Mouse (Mus musculus) midbrain, embryonic 14.5 days (tissue): ENCODE measurements at regions not wholly inside any gene's neighbourhood (a gene's known extent, or its start where the extent isn't known, plus 50 kb on each side); places are given as distances from the start of the nearest gene placed in this dataset.

ENCODE experiments used
- ATAC-seq: fragments of 200-750 bp; cut with Nextera tagmentation; 2 replicates; pipeline ENCODE4 v1.8.0; 2017; ENCODE audit warnings: moderate number of reproducible peaks, moderate library complexity; ENCODE audit not compliant: low FRiP score, low TSS enrichment
- DNase-seq: peaks from one replicate; pipeline ENCODE4 v3.0.0-alpha.2; 2015
- H3K27ac ChIP-seq: fragments of 300-500 bp; sonication (generic); replicated peaks from 2 replicates; pipeline ENCODE4 v1.5.1; 2014; ENCODE audit warnings: mild to moderate bottlenecking, low read depth, low read length, moderate library complexity
- H3K27me3 ChIP-seq: fragments of 300-500 bp; sonication (generic); 2 replicates; pipeline ENCODE4 v1.6.1; 2014; ENCODE audit warnings: low read length, control low read depth, mixed read lengths; ENCODE audit not compliant: control insufficient read depth, insufficient read depth
- H3K36me3 ChIP-seq: fragments of 300-500 bp; sonication (generic); 2 replicates; pipeline ENCODE4 v1.6.1; 2014; ENCODE audit warnings: low read length, control low read depth; ENCODE audit not compliant: control insufficient read depth, insufficient read depth
- H3K4me1 ChIP-seq: fragments of 300-500 bp; sonication (generic); 2 replicates; pipeline ENCODE4 v1.6.1; 2014; ENCODE audit warnings: mild to moderate bottlenecking, antibody characterized with exemption, low read length, control low read depth; ENCODE audit not compliant: control insufficient read depth, insufficient read depth
- H3K4me2 ChIP-seq: fragments of 300-500 bp; sonication (generic); 2 replicates; pipeline ENCODE4 v1.6.1; 2014; ENCODE audit warnings: mild to moderate bottlenecking, low read length, moderate library complexity
- H3K4me3 ChIP-seq: fragments of 300-500 bp; sonication (generic); replicated peaks from 2 replicates; pipeline ENCODE4 v1.5.1; 2014; ENCODE audit warnings: low read depth, low read length
- H3K9ac ChIP-seq: fragments of 300-500 bp; sonication (generic); replicated peaks from 2 replicates; pipeline ENCODE4 v1.6.1; 2014; ENCODE audit warnings: mild to moderate bottlenecking, low read length, moderate library complexity
- H3K9me3 ChIP-seq: fragments of 300-500 bp; sonication (generic); 2 replicates; pipeline ENCODE4 v1.6.1; 2016; ENCODE audit warnings: low read length, control low read depth, mixed read lengths; ENCODE audit not compliant: control insufficient read depth
- WGBS: fragments of 180-500 bp; shearing (Covaris S2); extraction: QIAGEN DNeasy Blood & Tissue Kit; methylation state at CpG from one replicate; pipeline ENCODE4 v1.1.7; 2014; 5-methylcytosine and 5-hydroxymethylcytosine counted together

DNA sequence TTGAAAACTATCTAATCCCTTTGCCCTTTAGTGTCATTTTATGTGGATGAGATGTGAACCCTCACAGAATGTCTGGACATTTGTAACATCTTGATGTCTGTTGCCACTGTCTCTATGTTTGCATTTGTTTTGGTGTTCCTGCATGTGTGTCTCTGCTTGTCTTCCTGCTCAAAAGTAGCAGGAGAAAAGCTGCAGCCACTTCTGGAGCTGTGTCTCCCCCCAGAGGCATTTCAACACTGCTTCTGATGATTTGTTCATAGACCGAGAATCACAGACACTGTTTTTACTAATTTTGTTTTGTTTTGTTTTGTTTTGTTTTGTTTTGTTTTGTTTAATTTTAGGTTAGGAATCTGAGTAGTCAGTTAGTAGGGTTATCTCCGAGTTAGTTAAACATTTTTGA, 883.8 kb downstream of the Gbe1 start:
- Histone ChIP-seq H3K4me2 (no peak overlapping the region), H3K9ac (no peak overlapping the region), H3K9me3 (no peaks in the 10 kb centered on the region), H3K4me1 (no peaks in the 10 kb centered on the region), H3K27ac (no peak overlapping the region), H3K4me3 (no peak overlapping the region), H3K36me3 (no peaks in the 10 kb centered on the region), H3K27me3 (no peaks in the 10 kb centered on the region)
- DNase-seq (peak; percentile 70), ATAC-seq (no peak)
- WGBS, result 79% methylated on average over 2 of the region's 2 CpGs

DNA sequence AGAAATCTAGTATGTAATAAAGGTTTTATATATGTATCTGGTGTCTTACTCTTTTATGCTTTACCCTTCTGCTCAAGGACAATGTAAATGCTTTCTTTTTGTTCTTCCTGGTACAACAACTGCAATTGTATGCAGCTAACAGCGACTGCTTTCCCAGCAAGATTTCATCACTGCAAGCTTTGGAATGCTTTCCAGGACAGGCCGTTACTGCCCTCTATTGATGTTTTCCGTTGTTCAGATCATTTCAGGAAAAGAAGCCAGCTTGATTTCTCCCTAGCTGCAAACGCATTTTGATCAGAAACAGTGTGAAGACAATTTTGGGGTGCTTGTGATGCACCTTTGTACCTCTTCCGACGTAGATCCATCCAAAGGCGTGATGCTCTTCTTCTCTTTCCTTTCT, 895.1 kb downstream of the Gbe1 start:
- Histone ChIP-seq H3K9me3 (no peaks in the 10 kb centered on the region), H3K4me1 (0 out of 2 replicates have a peak, but pooled peaks cover 2% of the 10 kb centered on the region), H3K9ac (no peak overlapping the region), H3K27me3 (no peaks in the 10 kb centered on the region), H3K4me3 (no peak overlapping the region), H3K36me3 (no peaks in the 10 kb centered on the region), H3K4me2 (no peak overlapping the region), H3K27ac (no peak overlapping the region)
- WGBS, result 52% methylated on average over 7 of the region's 7 CpGs
- ATAC-seq (no peak), DNase-seq (peak; percentile 84)

DNA sequence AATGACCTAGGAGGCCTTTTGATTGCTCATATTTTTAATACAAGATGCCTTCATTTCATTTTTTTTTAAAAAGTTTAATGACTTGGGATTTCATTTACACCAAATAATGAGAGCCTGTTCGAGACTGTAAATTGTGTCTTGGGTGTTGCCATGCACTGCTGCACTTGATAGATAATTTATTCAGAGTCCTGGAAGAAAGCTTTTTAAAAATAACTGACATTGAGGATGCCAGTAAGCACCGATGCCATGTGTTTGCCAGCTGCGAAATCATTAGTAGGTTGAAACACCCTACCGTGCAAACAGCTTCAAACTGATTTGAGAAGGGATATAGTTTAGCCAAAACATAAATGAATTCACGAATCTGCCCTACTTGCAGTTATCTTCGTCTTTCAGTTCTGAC, 910.7 kb downstream of the Gbe1 start:
- Histone ChIP-seq H3K9ac (no peak overlapping the region), H3K4me3 (no peak overlapping the region), H3K27ac (no peak overlapping the region), H3K9me3 (no peaks in the 10 kb centered on the region), H3K36me3 (no peaks in the 10 kb centered on the region), H3K4me2 (no peak overlapping the region), H3K4me1 (peaks cover 9% of the 10 kb centered on the region; the same call in 1 of the 2 replicates), H3K27me3 (no peaks in the 10 kb centered on the region)
- ATAC-seq, result no peak
- 48% methylated on average over 6 of the region's 6 CpGs for WGBS
- peak; percentile 37 for DNase-seq

DNA sequence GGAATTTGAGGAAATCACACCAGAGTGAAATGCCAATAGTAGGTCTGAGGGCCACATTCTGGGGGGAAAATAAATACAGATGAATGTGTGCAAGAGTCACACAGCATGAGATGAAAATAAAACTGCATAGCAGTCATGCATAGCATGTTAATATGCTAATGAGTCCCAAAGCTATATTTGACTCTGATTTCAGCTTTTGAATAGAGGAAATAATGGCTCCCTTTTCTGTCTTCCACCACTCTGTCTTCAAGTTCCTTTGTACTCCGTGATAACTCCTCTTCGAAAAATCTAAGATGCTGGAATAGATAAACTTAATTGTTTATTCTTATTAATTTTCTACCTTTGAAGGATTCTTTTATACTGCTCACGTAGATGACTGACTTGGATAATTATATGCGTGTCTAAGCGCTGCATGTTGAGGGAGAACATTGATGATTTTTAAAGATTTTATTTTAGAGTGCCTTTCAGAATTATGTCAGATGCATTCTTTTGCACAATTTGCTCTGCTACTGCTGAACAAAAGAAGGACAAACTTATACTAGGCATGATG, 916.4 kb downstream of the Gbe1 start:
- 77% methylated on average over 5 of the region's 5 CpGs for WGBS
- no peak overlapping the region for H3K27ac ChIP-seq
- ATAC-seq, result no peak
- no peak overlapping the region for H3K9ac ChIP-seq
- H3K4me1 ChIP-seq, result no peaks in the 10 kb centered on the region
- no peak for DNase-seq
- no peaks in the 10 kb centered on the region for H3K9me3 ChIP-seq
- no peaks in the 10 kb centered on the region for H3K36me3 ChIP-seq
- no peaks in the 10 kb centered on the region for H3K27me3 ChIP-seq
- no peak overlapping the region for H3K4me3 ChIP-seq
- no peak overlapping the region for H3K4me2 ChIP-seq

DNA sequence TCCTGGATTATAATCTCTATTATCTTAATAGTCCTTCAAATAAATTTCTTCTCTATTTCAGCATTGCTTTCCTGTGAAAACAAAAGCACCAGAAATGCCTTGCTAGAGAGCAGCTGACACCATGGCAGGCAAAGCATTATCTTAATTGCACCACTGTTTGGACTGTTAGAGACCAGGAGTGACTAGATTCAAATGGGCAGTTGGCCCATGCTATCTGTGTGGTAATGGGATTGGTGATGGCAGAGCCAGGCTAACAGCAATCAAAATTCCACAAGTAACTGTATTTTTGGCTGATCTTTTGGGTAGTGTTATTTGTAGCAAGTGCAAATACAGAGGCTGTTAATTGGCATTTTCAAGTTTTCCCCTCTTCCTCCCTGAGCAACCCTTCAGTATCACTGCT, 929.3 kb downstream of the Gbe1 start:
- Histone ChIP-seq H3K9me3 (no peaks in the 10 kb centered on the region), H3K27ac (no peak overlapping the region), H3K4me2 (no peak overlapping the region), H3K4me1 (no peaks in the 10 kb centered on the region), H3K27me3 (no peaks in the 10 kb centered on the region), H3K4me3 (no peak overlapping the region), H3K36me3 (no peaks in the 10 kb centered on the region), H3K9ac (no peak overlapping the region)
- no peak for DNase-seq
- ATAC-seq, result no peak

DNA sequence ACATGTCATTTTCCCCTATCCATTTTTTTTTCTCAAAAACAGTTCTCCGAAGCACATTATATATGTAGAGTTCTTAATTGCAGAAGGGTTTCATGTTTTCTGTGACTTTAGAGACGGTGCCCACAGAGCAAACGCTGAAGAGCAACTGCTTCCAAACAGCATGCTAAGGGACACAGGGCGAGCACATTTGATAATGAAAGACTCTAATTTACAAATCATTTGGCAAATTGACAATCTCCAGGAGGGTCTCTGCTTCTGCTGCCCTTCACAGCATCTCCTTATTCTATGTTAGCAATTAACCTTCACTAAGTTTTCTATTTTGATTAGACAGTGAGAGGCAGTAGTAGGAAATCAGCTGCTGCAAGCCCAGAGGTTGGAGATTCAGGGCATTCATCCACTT, 929.7 kb downstream of the Gbe1 start:
- Histone ChIP-seq H3K27me3 (no peaks in the 10 kb centered on the region), H3K9ac (no peak overlapping the region), H3K4me3 (no peak overlapping the region), H3K4me2 (no peak overlapping the region), H3K9me3 (no peaks in the 10 kb centered on the region), H3K4me1 (no peaks in the 10 kb centered on the region), H3K36me3 (no peaks in the 10 kb centered on the region), H3K27ac (no peak overlapping the region)
- DNase-seq (no peak), ATAC-seq (no peak)
- 70% methylated on average over 4 of the region's 4 CpGs for WGBS

DNA sequence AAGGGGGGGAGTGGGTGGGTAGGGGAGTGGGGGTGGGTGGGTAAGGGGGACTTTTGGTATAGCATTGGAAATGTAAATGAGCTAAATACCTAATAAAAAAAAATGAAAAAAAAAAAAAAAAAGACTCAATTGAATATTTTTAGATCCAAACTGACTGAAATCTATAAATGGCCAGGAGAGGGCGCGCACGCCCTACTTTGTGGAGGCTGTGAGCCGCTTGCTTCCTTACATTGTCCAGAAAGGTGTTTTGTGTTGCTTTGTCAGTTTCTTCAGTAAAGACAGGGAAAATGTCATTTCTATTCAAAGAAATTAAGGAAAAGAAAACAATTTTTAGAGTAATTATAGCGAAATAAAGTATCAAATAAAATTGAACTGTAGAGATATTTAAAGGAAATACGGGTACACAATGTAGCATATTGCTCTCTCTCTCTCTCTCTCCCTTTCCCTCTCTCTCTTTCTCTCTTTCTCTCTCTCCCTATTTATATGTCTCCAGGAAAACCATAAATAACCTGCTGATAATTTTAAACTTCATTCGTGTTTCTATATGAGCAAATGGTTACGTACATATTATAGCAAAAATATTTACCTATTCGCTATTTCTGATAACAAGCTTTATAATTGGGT, 933.9 kb downstream of the Gbe1 start:
- no peak overlapping the region for H3K9ac ChIP-seq
- peak; percentile 69; the same call in 1 of the 2 replicates for ATAC-seq
- H3K4me1 ChIP-seq, result no peaks in the 10 kb centered on the region
- H3K27ac ChIP-seq, result no peak overlapping the region
- whole genome bisulfite sequencing, result 36% methylated on average over 9 of the region's 9 CpGs
- no peaks in the 10 kb centered on the region for H3K36me3 ChIP-seq
- no peak overlapping the region for H3K4me3 ChIP-seq
- no peaks in the 10 kb centered on the region for H3K9me3 ChIP-seq
- DNase-seq, result peak; percentile 96
- H3K4me2 ChIP-seq, result no peak overlapping the region
- no peaks in the 10 kb centered on the region for H3K27me3 ChIP-seq

DNA sequence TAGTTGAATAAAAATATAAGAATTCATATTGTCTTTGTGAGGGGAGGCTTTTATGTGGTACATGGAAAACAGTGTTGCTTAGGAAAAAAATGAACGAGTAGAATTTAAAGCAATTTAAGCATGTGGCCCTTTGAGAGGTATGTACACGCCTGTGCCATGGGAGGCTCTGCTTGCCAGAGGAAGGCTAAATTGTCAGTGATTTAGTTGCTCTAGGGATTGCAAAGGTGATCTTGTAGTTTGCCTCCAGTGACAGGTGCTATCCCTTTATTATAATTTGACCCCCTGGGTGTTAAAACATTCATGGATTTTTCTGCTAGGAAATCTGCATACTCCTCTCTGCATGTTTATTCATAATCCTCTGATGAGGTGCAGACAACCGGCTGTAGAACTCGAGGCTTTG, 942.0 kb downstream of the Gbe1 start:
- WGBS, result 39% methylated on average over 4 of the region's 4 CpGs
- H3K36me3 ChIP-seq, result no peaks in the 10 kb centered on the region
- 0 out of 2 replicates have a peak overlapping the region, but pooled peaks have one; percentile 22 for H3K27ac ChIP-seq
- H3K4me3 ChIP-seq, result no peak overlapping the region
- H3K27me3 ChIP-seq, result no peaks in the 10 kb centered on the region
- no peak overlapping the region for H3K4me2 ChIP-seq
- no peak overlapping the region for H3K9ac ChIP-seq
- ATAC-seq (peak; percentile 50; the same call in 1 of the 2 replicates), DNase-seq (peak; percentile 63)
- no peaks in the 10 kb centered on the region for H3K9me3 ChIP-seq
- H3K4me1 ChIP-seq, result no peaks in the 10 kb centered on the region

DNA sequence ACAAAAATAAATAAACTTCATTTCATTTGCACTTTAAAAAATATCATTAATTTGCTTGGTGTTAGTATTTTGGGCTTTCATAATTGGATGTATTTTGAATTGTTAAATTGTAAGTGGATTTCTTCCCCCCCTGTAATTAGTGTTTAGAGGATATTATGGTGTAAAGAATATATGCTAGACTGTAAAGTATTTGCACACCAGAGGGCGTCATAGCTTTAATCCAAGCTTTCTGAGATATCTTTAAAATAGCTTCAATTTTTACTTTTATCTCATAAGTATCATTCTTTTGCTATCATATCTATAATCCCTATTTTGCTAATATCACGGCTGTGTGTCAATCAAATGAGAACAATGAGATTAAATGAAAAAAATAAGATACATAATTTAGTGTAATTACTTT, 942.4 kb downstream of the Gbe1 start:
- no peaks in the 10 kb centered on the region for H3K9me3 ChIP-seq
- DNase-seq (peak; percentile 82), ATAC-seq (no peak)
- WGBS, result 55% methylated on average over 2 of the region's 2 CpGs
- no peaks in the 10 kb centered on the region for H3K27me3 ChIP-seq
- H3K4me3 ChIP-seq, result no peak overlapping the region
- H3K36me3 ChIP-seq, result no peaks in the 10 kb centered on the region
- no peak overlapping the region for H3K9ac ChIP-seq
- no peak overlapping the region for H3K4me2 ChIP-seq
- no peak overlapping the region for H3K27ac ChIP-seq
- no peaks in the 10 kb centered on the region for H3K4me1 ChIP-seq
